Mouse (Mus musculus) adipocyte (in vitro differentiated cells): ENCODE measurements around the gene Fam19a2.
A peak's percentile ranks its signal among the peaks of the same experiment; 100 is the strongest.

Experiments
- DNase-seq: peaks from one replicate; pipeline ENCODE4 v3.0.0-alpha.2; 2016; ENCODE audit warnings: low spot score

Fam19a2 gene

GRCm38 (mm10) chr10:123263876-123264309 lies at the start of gene Fam19a2:
Gene Fam19a2 (plus strand): TSS chr10:123263996.
- DNase-seq: peak; percentile 86

DNA sequence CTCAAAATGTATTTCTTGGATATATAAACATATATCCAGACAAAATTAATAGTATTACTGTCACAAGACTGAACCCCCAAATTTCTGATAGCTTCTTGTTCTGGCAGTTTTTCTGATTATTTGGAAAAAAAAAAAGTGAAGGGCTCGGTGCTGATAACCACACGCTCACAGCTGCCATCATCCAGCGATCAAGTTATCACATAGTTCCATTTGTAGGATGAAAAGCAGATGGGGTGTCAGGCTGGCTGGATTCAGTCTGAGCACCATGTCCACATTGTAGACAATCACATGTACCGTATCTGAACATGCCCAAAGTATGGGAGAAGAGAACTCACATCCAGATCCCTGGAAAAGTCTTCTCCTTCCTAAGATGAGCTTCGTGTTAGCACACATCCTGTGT lies 41.0 kb upstream of the Fam19a2 start:
- DNase-seq: no peak

- DNase-seq: no peak
These were observed 34.4 kb upstream of the Fam19a2 start for GRCm38 (mm10) chr10:123229420-123229819.

DNA sequence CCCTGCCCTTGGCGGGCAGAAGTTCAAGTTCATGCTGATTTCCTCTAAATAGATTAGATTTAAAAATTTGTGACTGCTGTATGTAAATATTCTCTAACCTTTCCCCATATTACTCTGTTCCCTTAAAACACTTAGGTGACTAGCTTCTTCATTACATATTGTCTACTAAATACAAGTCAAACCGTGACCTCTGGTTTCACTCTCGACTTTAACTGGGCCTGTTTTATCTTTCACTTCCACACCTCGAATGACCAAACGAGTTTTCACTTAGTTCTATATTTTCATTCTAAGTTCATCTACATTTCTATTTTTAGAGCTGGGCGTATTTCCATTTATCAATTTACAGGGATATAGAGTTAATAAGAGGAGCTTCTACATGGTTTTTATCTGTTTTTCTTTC lies 15.7 kb upstream of the Fam19a2 start:
- no peak for DNase-seq

DNA sequence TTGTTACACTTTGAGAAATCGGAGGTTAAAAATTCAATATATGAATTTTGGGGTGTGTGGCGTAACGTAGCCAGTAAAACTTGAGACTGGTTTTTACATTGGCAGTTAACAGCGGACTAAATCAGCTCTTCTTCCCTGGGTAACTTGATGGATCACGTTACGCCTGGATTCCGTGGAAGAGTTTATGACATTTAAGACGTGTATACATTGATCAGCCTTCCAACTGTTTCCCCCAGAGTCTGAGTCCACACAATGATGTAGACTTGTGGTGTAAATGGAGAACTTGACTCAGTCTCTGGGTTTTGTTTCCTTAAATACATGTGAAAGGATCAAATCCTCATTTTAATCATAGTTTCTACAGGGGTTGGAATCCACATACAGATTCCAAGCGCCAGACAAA lies 11.9 kb upstream of the Fam19a2 start:
- DNase-seq: no peak

GRCm38 (mm10) chr10:123254299-123254698 lies 9.5 kb upstream of the Fam19a2 start:
- DNase-seq: peak; percentile 32

GRCm38 (mm10) chr10:123255674-123256348 lies 8.0 kb upstream of the Fam19a2 start:
- no peak for DNase-seq

- no peak for DNase-seq
These were observed 830 bp downstream of the Fam19a2 start for GRCm38 (mm10) chr10:123264461-123265191.

GRCm38 (mm10) chr10:123265241-123265790 lies 1.5 kb downstream of the Fam19a2 start:
- no peak for DNase-seq

DNA sequence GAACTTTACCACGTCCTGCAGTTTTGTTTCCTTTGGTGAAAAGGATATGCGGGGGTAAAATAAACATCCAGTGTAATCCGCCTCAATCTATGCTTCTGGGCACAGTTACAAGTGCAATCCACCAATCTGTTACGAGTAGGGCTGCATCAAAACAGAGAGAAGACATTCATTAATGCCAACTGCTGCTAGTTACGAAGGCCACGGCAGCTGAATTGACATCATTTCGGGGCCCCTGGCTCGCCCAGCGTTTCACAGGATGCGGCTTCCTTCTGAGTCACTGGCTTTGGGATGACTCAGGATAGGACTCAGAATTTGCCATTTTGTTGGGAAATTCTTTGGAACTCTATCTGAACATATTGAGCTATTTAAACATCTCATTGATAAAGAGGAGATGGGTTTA lies 4.8 kb downstream of the Fam19a2 start:
- DNase-seq: no peak

- no peak for DNase-seq
These were observed 10.8 kb downstream of the Fam19a2 start for GRCm38 (mm10) chr10:123274554-123274953.

DNA sequence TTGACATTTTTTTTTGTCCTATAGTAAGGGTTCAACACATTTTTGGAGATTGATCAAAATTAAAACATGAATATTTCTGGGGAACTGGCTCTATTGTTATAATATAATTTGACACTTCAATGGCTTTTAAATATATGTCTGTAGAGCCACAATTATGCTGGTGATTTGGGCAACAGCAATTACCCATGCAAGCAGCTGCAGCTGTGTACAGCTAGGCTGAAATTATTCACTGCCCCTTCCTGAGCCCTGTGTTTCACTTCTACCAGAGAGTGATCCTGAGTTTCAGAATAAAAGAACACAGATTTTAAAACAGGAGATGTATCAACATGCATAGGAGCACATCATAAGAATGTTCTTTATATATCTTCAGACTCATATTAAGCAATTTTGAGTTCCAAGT lies 43.5 kb downstream of the Fam19a2 start:
- DNase-seq: no peak

GRCm38 (mm10) chr10:123326271-123326670 lies 62.5 kb downstream of the Fam19a2 start:
- DNase-seq: no peak

GRCm38 (mm10) chr10:123341280-123341679 lies 77.5 kb downstream of the Fam19a2 start:
- DNase-seq: no peak

DNA sequence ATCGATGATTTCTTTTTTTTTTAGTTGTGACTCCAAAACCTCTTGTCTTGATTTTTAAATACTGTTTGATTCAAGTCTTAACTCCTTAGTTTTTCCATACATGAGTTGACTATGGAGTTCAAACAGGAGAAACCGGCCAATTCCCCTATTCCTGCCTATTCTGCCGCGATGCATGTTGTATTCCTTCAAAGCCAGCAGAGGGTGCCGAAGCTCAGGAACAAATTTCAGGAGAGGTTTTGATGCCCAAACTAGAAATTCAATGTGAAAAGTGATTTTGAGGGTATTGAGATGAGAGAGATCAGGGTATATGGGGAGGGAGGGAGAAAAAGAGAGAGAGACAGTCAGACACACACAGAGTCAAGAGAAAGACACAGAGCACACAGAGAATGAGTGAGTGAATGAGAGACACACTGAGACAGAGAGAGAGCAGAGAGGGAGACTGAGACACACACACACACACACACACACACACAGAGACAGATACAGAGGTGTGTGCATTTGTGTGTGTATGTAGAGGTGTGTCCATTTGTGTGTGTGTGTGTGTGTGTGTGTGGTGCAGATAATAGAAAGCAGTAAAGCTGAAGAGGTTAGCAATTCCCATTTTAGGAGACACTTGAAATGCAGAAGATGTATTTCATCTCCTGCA lies 78.9 kb downstream of the Fam19a2 start:
- peak; percentile 10 for DNase-seq

- DNase-seq: no peak
These were observed 82.5 kb downstream of the Fam19a2 start for GRCm38 (mm10) chr10:123346301-123346700.

DNA sequence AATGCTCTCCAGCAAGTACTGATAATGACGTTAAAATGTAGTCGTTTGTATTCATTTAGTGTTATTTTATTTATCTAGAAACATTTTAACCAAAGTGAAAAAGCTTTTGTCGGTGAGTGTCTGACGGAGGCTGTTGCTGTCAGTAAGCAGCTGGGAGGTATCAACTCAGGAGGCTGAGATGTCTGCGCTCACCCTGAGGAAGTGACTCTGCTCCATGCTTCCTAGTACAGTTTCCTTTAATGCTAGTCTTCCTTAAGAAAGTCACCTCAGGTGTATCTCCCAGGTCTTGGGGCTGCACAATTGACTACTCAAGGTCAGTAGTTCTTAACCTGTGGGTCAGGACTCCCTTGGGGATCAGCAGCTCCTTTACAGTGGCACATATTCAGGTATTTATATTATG lies 89.9 kb downstream of the Fam19a2 start:
- no peak for DNase-seq

DNA sequence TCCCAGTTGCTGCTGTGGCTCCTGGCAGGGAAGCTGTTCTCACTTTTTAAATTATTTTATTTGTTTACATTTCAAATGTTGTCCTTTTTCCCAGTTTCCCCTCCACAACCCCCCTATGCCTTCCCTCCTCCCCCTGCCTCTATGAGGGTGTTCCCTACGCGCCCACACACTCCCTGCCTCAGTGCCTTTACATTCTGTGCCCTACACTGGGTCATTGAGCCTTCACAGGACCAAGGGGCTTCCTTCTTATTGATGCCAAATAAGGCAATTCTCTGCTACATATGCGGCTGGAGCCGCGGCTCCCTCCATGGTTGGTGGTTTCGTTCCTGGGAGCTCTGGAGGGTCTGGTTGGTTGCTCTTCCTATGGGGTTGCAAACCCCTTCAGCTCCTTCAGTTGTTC lies 93.2 kb downstream of the Fam19a2 start:
- DNase-seq: no peak

- DNase-seq: no peak
These were observed 96.7 kb downstream of the Fam19a2 start for GRCm38 (mm10) chr10:123360492-123360891.

DNA sequence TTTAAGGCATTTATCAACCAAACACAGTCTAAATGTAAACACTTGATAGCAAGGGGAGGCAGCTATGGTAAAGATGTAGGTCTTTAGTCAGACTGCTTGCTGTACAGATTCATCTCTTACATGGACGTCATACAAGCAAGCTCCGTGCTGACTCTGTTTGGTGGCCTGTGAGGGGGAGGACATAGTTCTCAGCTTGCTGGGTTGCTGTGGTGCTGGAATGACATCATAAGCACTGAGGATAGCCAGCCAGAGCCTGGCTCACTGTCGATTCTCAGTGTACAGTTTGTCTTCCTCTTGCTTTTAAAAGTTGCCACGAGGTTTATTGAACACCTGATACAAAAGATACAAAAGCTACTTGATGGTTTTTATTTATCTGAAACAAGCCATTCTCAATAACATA lies 100.8 kb downstream of the Fam19a2 start:
- no peak for DNase-seq

DNA sequence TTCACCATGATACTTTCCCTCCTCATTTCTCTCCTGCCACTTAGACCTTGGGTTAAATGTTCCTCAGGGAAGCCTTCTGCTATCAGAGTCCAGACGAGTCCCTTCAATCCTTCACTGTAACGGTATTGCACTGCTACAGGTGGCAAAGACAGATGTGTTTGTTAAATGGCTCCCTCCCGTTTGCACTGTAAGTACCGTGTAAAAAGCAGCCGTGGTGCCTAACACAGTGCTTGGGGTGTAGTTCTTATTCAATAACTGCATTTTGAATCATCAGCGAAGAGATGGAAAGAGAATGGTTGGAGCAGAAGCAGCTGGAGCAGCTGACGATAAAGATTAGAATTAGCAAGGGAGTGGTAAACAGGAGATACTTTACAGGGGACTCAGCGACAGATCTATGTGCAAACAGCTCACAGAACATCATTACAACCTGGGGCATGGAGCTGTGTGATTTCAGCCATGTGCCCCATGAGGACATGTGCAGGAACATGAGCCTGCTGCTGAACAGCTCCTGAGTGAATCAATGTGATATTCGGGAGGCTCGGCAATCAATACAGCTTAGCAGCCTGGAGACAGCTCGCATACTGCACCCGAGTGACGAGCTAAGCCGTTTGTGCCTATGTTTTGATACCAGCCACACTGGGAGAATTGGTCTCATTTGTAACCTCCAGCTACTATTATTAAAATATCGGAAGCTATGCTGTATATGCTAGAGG lies 103.5 kb downstream of the Fam19a2 start:
- no peak for DNase-seq

DNA sequence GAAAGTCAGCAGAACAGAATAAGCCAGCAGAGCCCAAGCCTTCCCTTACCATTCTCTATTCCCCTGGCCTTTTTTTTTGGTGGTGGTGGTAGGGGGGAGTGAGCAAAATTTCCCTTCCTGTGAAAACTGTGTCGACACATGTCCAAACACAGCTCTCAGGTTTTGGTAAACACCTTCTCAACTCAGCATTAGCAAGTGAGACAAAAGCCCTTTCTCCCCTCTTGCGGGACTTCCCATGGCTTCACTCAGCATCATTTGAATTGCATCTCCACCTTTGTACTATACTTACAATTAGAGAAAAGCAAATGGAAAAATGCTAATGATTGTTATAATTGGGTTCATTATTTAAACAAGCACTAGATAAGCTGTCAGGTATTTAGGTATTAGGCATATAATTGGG lies 119.5 kb downstream of the Fam19a2 start:
- no peak for DNase-seq
